Mouse (Mus musculus) midbrain, embryonic 16.5 days (tissue): ENCODE measurements at regions not wholly inside any gene's neighbourhood (a gene's known extent, or its start where the extent isn't known, plus 50 kb on each side); places are given as distances from the start of the nearest gene placed in this dataset.

Experiments
- ATAC-seq: fragments of 200-750 bp; cut with Nextera tagmentation; 2 replicates; pipeline ENCODE4 v1.8.0; 2017; ENCODE audit warnings: moderate TSS enrichment
- H3K27ac ChIP-seq: fragments of 300-500 bp; sonication (generic); 2 replicates; pipeline ENCODE4 v1.5.1; 2014; ENCODE audit warnings: mild to moderate bottlenecking, low read length, mixed read lengths
- H3K27me3 ChIP-seq: fragments of 300-500 bp; sonication (generic); 2 replicates; pipeline ENCODE4 v1.6.1; 2014; ENCODE audit warnings: low read depth, low read length, mixed read lengths; ENCODE audit not compliant: control insufficient read depth, insufficient read depth
- H3K36me3 ChIP-seq: fragments of 300-500 bp; sonication (generic); 2 replicates; pipeline ENCODE4 v1.6.1; 2014; ENCODE audit warnings: mild to moderate bottlenecking, low read length, moderate library complexity, mixed read lengths; ENCODE audit not compliant: control insufficient read depth, insufficient read depth
- H3K4me1 ChIP-seq: fragments of 300-500 bp; sonication (generic); 2 replicates; pipeline ENCODE4 v1.6.1; 2014; ENCODE audit warnings: mild to moderate bottlenecking, low read length, mixed read lengths; ENCODE audit not compliant: control insufficient read depth, insufficient read depth
- H3K4me2 ChIP-seq: fragments of 300-500 bp; sonication (generic); 2 replicates; pipeline ENCODE4 v1.6.1; 2014; ENCODE audit warnings: mild to moderate bottlenecking, low read length, mixed read lengths
- H3K4me3 ChIP-seq: fragments of 300-500 bp; sonication (generic); 2 replicates; pipeline ENCODE4 v1.5.1; 2014; ENCODE audit warnings: low read depth, mild to moderate bottlenecking, low read length, moderate library complexity, mixed read lengths
- H3K9ac ChIP-seq: fragments of 300-500 bp; sonication (generic); 2 replicates; pipeline ENCODE4 v1.6.1; 2014; ENCODE audit warnings: low read depth, low read length, mixed read lengths
- H3K9me3 ChIP-seq: fragments of 300-500 bp; sonication (generic); replicated peaks from 2 replicates; pipeline ENCODE4 v1.6.1; 2014; ENCODE audit warnings: mild to moderate bottlenecking, low read length, mixed read lengths; ENCODE audit not compliant: control insufficient read depth, poor library complexity, severe bottlenecking
- WGBS: fragments of 180-500 bp; shearing (Covaris S2); extraction: QIAGEN DNeasy Blood & Tissue Kit; methylation state at CpG from one replicate; pipeline ENCODE4 v1.1.7; 2014; 5-methylcytosine and 5-hydroxymethylcytosine counted together

DNA sequence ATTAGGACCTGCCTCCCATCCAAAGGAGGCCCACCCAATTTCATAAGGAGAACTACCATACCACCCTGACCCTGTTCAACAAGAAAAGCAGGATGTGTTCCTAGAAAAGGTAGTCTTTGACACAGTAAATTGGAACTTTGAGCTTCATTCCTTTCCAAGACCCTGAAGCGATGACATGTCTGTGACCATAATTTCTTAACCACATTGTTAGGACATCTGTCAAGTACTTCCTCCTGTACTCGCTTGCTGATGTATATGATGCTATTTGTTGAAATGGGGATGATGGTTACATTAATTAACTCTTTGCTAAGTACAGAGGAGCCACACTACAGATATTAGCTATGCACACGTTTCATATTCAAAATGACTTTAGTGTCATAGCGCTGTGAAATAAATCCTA, 73.1 kb upstream of the Nr4a3 start:
- Histone ChIP-seq H3K4me2 (no peak overlapping the region), H3K36me3 (no peaks in the 10 kb centered on the region), H3K4me1 (no peaks in the 10 kb centered on the region), H3K9ac (no peak overlapping the region), H3K27me3 (no peaks in the 10 kb centered on the region), H3K27ac (no peak overlapping the region), H3K9me3 (no peaks in the 10 kb centered on the region), H3K4me3 (no peak overlapping the region)
- no peak for ATAC-seq
- WGBS: 92% methylated on average over 4 of the region's 4 CpGs

DNA sequence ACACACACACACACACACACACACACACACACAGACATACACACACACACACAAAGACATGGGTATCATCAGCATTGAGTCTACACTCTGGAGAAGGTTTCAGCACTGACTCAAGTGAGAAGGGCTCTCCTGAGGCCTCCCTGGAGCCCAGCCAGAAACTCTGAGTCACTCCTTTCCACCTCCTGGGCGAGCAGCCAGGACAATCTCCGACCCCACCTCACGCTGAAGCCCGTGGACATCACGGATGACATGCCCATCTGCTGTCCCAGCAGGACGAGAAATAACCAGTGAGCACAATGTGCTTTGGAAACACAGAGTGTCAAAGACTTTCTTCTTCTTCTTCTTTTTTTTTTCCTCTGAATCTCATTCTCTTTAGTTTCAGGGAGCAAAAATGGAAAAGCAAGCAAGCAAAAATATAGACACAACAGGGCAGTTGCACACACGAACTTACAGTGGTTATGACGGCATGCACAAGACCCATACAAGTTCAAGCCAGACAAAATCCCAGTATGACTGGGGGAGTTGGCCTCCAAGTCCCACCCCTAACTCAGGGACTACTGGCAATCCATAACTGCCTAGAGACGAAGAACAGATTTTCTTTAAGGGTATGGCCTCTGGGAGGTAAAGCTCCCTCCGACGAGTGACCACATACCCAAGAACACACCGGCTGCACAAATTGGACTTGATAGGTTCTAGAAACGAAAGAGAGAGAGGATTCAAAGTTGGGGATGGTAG, 65.2 kb upstream of the Nr4a3 start:
- H3K27me3 ChIP-seq: no peaks in the 10 kb centered on the region
- H3K4me2 ChIP-seq: no peak overlapping the region
- H3K9me3 ChIP-seq: no peaks in the 10 kb centered on the region
- no peak for ATAC-seq
- no peak overlapping the region for H3K9ac ChIP-seq
- no peaks in the 10 kb centered on the region for H3K36me3 ChIP-seq
- 72% methylated on average over 13 of the region's 13 CpGs for WGBS
- no peak overlapping the region for H3K4me3 ChIP-seq
- H3K4me1 ChIP-seq: no peaks in the 10 kb centered on the region
- no peak overlapping the region for H3K27ac ChIP-seq
